Mouse (Mus musculus): ENCODE results near the gene Mgll. TPM values are rescaled to one million over a fixed set of nuclear protein-coding genes. Genes with fewer than 3 reads are reported as not detected.

Mgll gene
- polyA plus RNA-seq, 1 experiment = 189 TPM

Other genes with a start within 250 kb of the Mgll start
- 73.2 and 83.4 TPM in 2 replicates for gene Sec61a1, start 205.5 kb upstream of the Mgll start, polyA plus RNA-seq (2012; rRNA removed)
- gene Kbtbd12, start 86.5 kb upstream of the Mgll start, polyA plus RNA-seq (2012; rRNA removed) = 0.48 and 0.68 TPM in 2 replicates
- 75.4 and 82.3 TPM in 2 replicates for gene Abtb1, start 117.6 kb downstream of the Mgll start, polyA plus RNA-seq (2012; rRNA removed)
- 609 and 620 TPM in 2 replicates for gene Podxl2, start 150.6 kb downstream of the Mgll start, polyA plus RNA-seq (2012; rRNA removed)
- 4.2 and 4.4 TPM in 2 replicates for gene Mcm2, start 174.4 kb downstream of the Mgll start, polyA plus RNA-seq (2012; rRNA removed)
- 92.8 and 93.3 TPM in 2 replicates for gene Tpra1, start 177.8 kb downstream of the Mgll start, polyA plus RNA-seq (2012; rRNA removed)

Data from frontal cortex, adult 2 months (tissue).